Mouse (Mus musculus) ES-Bruce4 (cell line): ENCODE measurements around the gene Gm364. TPM values are rescaled to one million over a fixed set of nuclear protein-coding genes. Genes with fewer than 3 reads are reported as not detected.

Experiments used
- H3K27ac ChIP-seq: 2 replicates; pipeline ENCODE4 v1.5.1; 2012; ENCODE audit warnings: low read length, inconsistent platforms; ENCODE audit not compliant: insufficient read depth
- H3K27me3 ChIP-seq: 2 replicates; pipeline ENCODE4 v1.6.1; 2012; ENCODE audit warnings: mild to moderate bottlenecking, low read length, inconsistent platforms; ENCODE audit not compliant: control insufficient read depth, poor library complexity, insufficient read depth, severe bottlenecking
- H3K36me3 ChIP-seq: 2 replicates; pipeline ENCODE4 v1.6.1; 2012; ENCODE audit warnings: inconsistent platforms, mild to moderate bottlenecking, low read length, moderate library complexity; ENCODE audit not compliant: control insufficient read depth, poor library complexity, insufficient read depth, severe bottlenecking
- H3K4me1 ChIP-seq: one replicate; pipeline ENCODE4 v1.8.1; 2011; ENCODE audit warnings: low read length; ENCODE audit not compliant: control insufficient read depth, insufficient read depth
- H3K4me3 ChIP-seq: 2 replicates; pipeline ENCODE4 v1.5.1; 2011; ENCODE audit warnings: low read depth, mild to moderate bottlenecking, low read length
- H3K9ac ChIP-seq: 2 replicates; pipeline ENCODE4 v1.6.1; 2012; ENCODE audit warnings: low read depth, mild to moderate bottlenecking, inconsistent platforms; ENCODE audit not compliant: poor library complexity, severe bottlenecking
- H3K9me3 ChIP-seq: replicated peaks from 2 replicates; pipeline ENCODE4 v1.6.1; 2012; ENCODE audit warnings: mild to moderate bottlenecking, low read length, inconsistent platforms; ENCODE audit not compliant: control insufficient read depth, poor library complexity, insufficient read depth, severe bottlenecking
- CTCF ChIP-seq: IDR thresholded peaks from one replicate; pipeline ENCODE4 v1.8.1; 2011; ENCODE audit warnings: low read depth, low read length
- EP300 ChIP-seq: IDR thresholded peaks from 2 replicates; pipeline ENCODE4 v1.6.1; 2011; ENCODE audit warnings: low read depth, low read length; ENCODE audit not compliant: insufficient read depth
- POLR2A ChIP-seq: IDR thresholded peaks from one replicate; pipeline ENCODE4 v1.8.1; 2011; ENCODE audit warnings: low read length; ENCODE audit not compliant: insufficient read depth
- polyA plus RNA-seq: library from polyadenylated mRNA; stranded (reverse); fragments of >200 nt; gene quantifications from 2 replicates; pipeline ENCODE4 v1.2.4, GENCODE M21; 2011; ENCODE audit warnings: low read depth; ENCODE audit not compliant: missing spikeins, insufficient read depth, insufficient read length

The Gm364 gene
- polyA plus RNA-seq, 1 experiment = not detected

DNA sequence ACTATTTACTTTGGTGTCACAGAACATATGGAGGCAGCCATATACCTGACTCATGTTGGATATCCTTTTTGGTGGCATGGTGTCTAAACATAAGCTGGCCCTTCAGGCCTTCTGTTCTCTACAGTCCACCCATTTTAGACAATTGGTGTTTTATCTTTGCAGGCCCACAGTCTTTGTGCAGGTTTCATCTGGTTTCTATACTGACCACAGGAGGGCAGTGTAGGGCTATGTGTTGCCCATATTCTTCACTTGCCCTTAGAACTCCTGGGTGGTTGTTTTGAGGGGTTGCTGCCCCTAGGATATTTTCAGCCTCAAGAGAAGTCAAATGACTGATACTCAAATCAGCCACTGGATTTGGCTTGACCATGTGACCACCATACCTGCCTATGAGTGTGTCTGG is 5.3 kb upstream of the Gm364 start:
- Histone ChIP-seq H3K9ac (no peak overlapping the region), H3K27me3 (no peaks in the 10 kb centered on the region), H3K4me3 (no peak overlapping the region), H3K4me1 (no peaks in the 10 kb centered on the region), H3K9me3 (no peaks in the 10 kb centered on the region), H3K36me3 (no peaks in the 10 kb centered on the region), H3K27ac (no peak overlapping the region)
- TF ChIP-seq CTCF = no peak

- Histone ChIP-seq H3K27ac (no peak overlapping the region), H3K9me3 (no peaks in the 10 kb centered on the region), H3K4me3 (no peak overlapping the region), H3K27me3 (no peaks in the 10 kb centered on the region), H3K4me1 (no peaks in the 10 kb centered on the region), H3K36me3 (no peaks in the 10 kb centered on the region), H3K9ac (no peak overlapping the region)
- TF ChIP-seq POLR2A = no peak
- TF ChIP-seq CTCF = no peak
- TF ChIP-seq EP300 = no peak
Measured at GRCm38 (mm10) chrX:57431610-57432009, 22.7 kb downstream of the Gm364 start.

DNA sequence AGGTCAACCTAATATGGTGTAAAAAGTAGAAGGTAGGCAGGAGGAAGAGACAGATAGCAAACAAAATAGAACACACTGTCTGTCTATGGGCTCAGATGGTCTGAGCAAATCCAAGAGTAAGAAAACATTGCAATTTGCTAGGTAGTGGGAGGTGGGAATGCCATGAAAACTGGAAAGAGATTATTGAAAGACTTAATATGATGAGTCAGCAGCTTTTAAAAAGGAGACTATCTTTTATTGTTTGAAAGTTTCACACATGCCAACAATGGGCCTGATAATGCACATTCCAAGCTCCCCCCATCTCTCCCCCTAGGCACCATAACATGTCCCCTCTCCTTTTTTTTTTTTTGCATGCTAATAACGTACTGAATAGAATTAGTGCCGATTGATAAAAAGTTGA is 24.9 kb downstream of the Gm364 start:
- H3K4me3 ChIP-seq = no peak overlapping the region
- no peaks in the 10 kb centered on the region for H3K36me3 ChIP-seq
- no peak for TF ChIP-seq POLR2A
- no peak overlapping the region for H3K27ac ChIP-seq
- no peaks in the 10 kb centered on the region for H3K27me3 ChIP-seq
- H3K9me3 ChIP-seq = no peaks in the 10 kb centered on the region
- H3K4me1 ChIP-seq = no peaks in the 10 kb centered on the region
- H3K9ac ChIP-seq = no peak overlapping the region

DNA sequence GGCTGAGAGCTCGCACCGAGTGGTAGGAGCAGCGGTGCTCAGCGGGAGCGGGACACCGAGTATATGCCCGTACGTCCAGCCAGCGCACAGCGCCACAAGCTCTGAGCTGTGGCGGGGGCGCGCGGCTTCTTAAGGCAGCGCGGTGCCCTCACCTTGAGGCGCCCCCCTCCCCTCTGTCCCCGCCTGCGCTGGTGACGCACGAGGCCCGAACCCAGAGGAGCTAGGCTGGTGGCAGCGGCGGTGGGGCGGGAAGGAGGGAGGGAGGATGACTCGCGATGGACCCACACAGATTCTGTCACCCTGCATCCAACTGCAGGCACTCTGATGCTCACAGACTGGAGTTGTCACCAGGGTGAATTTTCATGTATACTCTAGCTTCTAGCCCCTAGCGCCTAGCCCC is 94.7 kb downstream of the Gm364 start, which contains the start of gene Gpr101:
TSS of gene Gpr101 (minus strand) at position 124 of the 400 bp plus-strand sequence.
- peaks cover 3% of the 10 kb centered on the region; the same call in 1 of the 2 replicates for H3K27me3 ChIP-seq
- H3K4me1 ChIP-seq = no peaks in the 10 kb centered on the region
- H3K4me3 ChIP-seq = peak within 1 kb of the TSS; percentile 53
- H3K9ac ChIP-seq = no peak within 1 kb of the TSS
- H3K27ac ChIP-seq = no peak within 1 kb of the TSS
- H3K9me3 ChIP-seq = no peaks in the 10 kb centered on the region
- TF ChIP-seq EP300 (no peak), CTCF (no peak), POLR2A (no peak)
- no peaks in the 10 kb centered on the region for H3K36me3 ChIP-seq

DNA sequence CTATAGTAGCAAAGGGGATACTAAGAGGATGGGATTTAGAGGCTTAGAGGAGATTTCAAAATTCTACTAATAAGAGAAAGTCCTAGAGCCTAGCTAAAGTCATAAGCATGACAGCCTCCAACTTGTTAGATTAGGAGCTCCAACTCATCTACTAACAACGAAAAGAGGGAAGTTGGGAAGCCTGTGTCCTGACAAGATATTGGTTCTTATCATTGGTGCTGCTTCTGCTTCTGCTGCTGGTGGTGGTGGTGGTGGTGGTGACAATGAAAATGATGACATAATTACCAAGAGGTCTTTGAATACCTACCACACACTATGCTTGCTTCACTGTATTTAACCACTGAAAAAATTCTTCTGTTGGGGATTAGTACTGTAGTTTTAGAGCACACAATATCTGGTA is 97.3 kb downstream of the Gm364 start:
- Histone ChIP-seq H3K9ac (no peak overlapping the region), H3K27me3 (peaks cover 3% of the 10 kb centered on the region; the same call in 1 of the 2 replicates), H3K4me1 (no peaks in the 10 kb centered on the region), H3K36me3 (no peaks in the 10 kb centered on the region), H3K4me3 (no peak overlapping the region), H3K27ac (no peak overlapping the region), H3K9me3 (no peaks in the 10 kb centered on the region)
- no peak for TF ChIP-seq CTCF
- TF ChIP-seq EP300 = no peak
- no peak for TF ChIP-seq POLR2A

DNA sequence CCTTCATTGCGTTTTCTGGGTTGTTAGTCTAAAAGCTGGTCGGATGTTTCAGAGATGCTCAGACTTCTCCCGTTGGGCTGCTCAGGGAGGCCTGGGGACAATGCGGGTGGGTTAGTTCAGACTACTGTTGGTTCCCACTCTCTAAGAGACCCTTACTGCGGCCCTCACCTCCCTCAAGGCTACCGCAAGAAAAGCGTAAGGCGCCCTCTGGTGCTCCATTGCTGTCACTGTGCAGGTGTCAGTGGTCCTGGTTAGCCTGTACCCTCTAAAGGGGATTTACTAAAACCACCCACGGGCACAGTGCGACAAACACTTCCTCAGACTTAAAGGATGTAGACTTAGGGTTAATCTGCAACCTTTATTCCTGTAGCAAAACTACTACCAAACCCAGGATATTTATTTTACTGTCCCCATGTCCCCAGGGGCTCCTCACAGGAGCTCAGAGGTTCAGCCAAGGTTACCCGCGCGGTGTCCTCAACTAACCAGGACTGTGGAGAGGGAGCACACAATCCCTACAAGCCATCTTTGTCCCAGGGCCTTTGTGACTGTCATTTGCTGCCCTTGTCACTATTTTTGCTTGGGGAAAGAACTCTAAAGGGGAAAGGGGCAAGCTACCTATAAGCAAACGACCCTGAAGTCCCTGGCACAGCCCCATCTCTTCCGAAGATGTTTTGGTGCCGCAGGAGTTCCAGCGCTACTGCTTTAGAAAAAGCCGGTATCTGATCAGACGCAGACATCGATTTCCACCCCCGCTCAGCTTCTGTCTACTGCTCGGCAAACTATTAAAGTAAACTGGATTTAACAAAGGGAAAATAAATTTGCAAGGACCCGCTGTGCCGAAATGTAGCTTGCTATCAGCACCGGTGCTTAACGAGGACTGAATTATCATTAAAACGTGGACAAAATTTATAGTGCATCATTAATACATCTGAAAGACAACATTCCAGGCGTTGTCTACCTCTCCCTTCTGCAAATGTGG is 112.5 kb downstream of the Gm364 start:
- H3K36me3 ChIP-seq = no peaks in the 10 kb centered on the region
- H3K27ac ChIP-seq = no peak overlapping the region
- no peaks in the 10 kb centered on the region for H3K27me3 ChIP-seq
- H3K4me3 ChIP-seq = no peak overlapping the region
- H3K9ac ChIP-seq = no peak overlapping the region
- H3K9me3 ChIP-seq = no peaks in the 10 kb centered on the region
- TF ChIP-seq CTCF (peak; percentile 35), POLR2A (no peak), EP300 (no peak)
- H3K4me1 ChIP-seq = no peaks in the 10 kb centered on the region

Other genes starting within 250 kb of the Gm364 start
- not detected in 2 replicates for gene Cd40lg, start 197.0 kb upstream of the Gm364 start, polyA plus RNA-seq
- gene Arhgef6, start 70.4 kb upstream of the Gm364 start, polyA plus RNA-seq = 5.8 and 8.7 TPM in 2 replicates
- 25.0 and 28.7 TPM in 2 replicates for gene Rbmx, start 16.1 kb upstream of the Gm364 start, polyA plus RNA-seq
- not detected in 2 replicates for gene Gpr101, start 94.6 kb downstream of the Gm364 start, polyA plus RNA-seq